In the genomic region with DNA sequence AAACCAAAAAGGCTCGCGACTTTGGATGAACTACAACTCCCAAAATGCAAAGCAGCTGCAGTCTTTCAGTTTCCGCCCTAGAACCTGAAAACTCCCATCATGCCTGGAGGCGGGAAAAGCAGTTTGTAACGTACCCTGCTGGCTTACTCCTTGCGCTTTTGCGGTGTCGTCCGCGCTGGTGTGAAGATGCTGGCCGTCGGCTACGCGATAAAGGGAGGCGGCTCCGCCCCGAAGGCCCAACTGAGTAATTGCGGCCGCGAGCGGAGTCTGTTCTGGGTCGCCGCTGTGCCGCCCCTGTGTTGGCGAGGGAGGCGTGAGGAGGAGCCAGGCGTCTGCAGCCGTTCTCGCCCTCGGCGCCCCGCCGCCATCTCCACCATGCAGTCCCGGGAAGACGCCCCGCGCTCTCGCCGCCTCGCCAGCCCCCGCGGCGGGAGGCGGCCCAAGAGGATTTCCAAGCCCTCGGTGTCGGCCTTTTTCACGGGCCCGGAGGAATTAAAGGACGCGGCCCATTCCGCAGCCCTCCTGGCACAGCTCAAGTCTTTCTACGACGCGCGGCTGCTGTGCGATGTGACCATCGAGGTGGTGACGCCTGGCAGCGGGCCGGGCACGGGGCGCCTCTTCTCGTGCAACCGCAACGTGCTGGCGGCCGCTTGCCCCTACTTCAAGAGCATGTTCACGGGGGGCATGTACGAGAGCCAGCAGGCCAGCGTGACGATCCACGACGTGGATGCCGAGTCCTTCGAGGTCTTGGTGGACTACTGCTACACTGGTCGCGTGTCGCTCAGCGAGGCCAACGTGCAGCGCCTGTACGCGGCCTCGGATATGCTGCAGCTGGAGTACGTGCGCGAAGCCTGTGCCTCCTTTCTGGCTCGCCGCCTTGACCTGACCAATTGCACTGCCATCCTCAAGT, we compare ENCODE assay signal across 8 mouse cellular contexts. TPM values are rescaled to one million over a fixed set of nuclear protein-coding genes. Genes with fewer than 3 reads are reported as not detected.
DNase-seq lines count a peak whose midpoint lies in the region; ATAC-seq and TF ChIP-seq lines count a peak whose summit lies in the region.
"Not testable (repeated sequence)": the region's sequence is repeated elsewhere in the genome, so short reads cannot be mapped to it uniquely, and the experiment has no call there.

A gene (plus strand): TSS at position 155 of the 910 bp plus-strand sequence.

- ATAC-seq in neural tube, embryonic 15.5 days (ENCODE audit: low FRiP score), result peak; percentile 92

- H3K4me2 ChIP-seq in neural tube, embryonic 15.5 days, result peak within 1 kb of the TSS; percentile 77

- H3K27ac ChIP-seq in layer of hippocampus, adult 2 months, result peak within 1 kb of the TSS; percentile 70; the same call in 1 of the 2 replicates
- not testable (repeated sequence) for H3K27ac ChIP-seq in neural tube, embryonic 15.5 days (replicated peaks)

- not testable (repeated sequence) for H3K36me3 ChIP-seq in neural tube, embryonic 15.5 days

- H3K27me3 ChIP-seq in neural tube, embryonic 15.5 days (replicated peaks), result not testable (repeated sequence)

- 14% methylated on average over 40 of the region's 89 CpGs for WGBS in lung, adult 2 months
- WGBS in neural tube, embryonic 15.5 days, result 12% methylated on average over 38 of the region's 89 CpGs

- peak; percentile 20 for TF ChIP-seq CTCF in layer of hippocampus, adult 2 months (conservative IDR thresholded peaks at IDR 0.05)
- not testable (repeated sequence) for TF ChIP-seq CTCF in lung, adult 2 months (IDR thresholded peaks at IDR 0.05; ENCODE audit: insufficient read depth, low read length)

- H3K9ac ChIP-seq in neural tube, embryonic 15.5 days (replicated peaks), result peak within 1 kb of the TSS; percentile 44

- peak within 1 kb of the TSS; percentile 80 for H3K4me3 ChIP-seq in layer of hippocampus, adult 2 months
- peak within 1 kb of the TSS; percentile 98 for H3K4me3 ChIP-seq in lung, adult 2 months (replicated peaks; ENCODE audit: extremely low read depth, low read depth, low read length)
- peak within 1 kb of the TSS; percentile 58 for H3K4me3 ChIP-seq in neural tube, embryonic 15.5 days (replicated peaks)

- H3K9me3 ChIP-seq in neural tube, embryonic 15.5 days (replicated peaks), result not testable (repeated sequence)

- TF ChIP-seq POLR2A in lung, adult 2 months (IDR thresholded peaks at IDR 0.05; ENCODE audit: borderline replicate concordance, extremely low read depth, low read depth, low read length), result not testable (repeated sequence)

- H3K4me1 ChIP-seq in lung, adult 2 months (ENCODE audit: control insufficient read depth, insufficient read depth, low read length); neural tube, embryonic 15.5 days: not testable (repeated sequence)

- peak; percentile 82 for DNase-seq in Muller cell, postnatal 12 days (ENCODE audit: inconsistent ontology term)
- peak; percentile 80 for DNase-seq in cerebellum, adult 9-10 months
- peak; percentile 93 for DNase-seq in forelimb bud, embryonic 11.5 days (ENCODE audit: low read depth, low spot score)
- peak; percentile 80 for DNase-seq in heart, postnatal 4 days
- DNase-seq in layer of hippocampus, adult 2 months (ENCODE audit: low spot score in 2 of 2), result peak; percentile 76 to 84
- peak; percentile 68 for DNase-seq in lung, adult 2 months
- peak; percentile 79 for DNase-seq in testis, postnatal 10 days (ENCODE audit: low spot score)

RNA-seq across cellular contexts. Expression of the gene that starts here (rescaled TPM):
- 1 to 10 TPM in 1 of 2 experiments, under 1 TPM in 1; 0.95 to 1.5 TPM for total RNA-seq in heart, postnatal 4 days (2021)
- 1 to 10 TPM in 1 of 2 experiments, under 1 TPM in 1; 0.91 to 1.2 TPM for total RNA-seq in layer of hippocampus, adult 2 months (2021)
- polyA plus RNA-seq in lung, adult 2 months (2012; rRNA removed), result 0.06 and 0.17 TPM in 2 replicates
- polyA plus RNA-seq in neural tube, embryonic 15.5 days (2015; fragmentation: Nextera tagmentation; extraction: Ambion mirVana), result 1.6 and 2.2 TPM in 2 replicates

Comparison
In these comparisons a context has a peak if more than half of its experiments do, and no peak if none do; other contexts are left out.
1. Peak in DNase-seq and H3K4me3 ChIP-seq in lung, adult 2 months; RNA of the gene not detected or under 1 TPM.